8 mouse cellular contexts compared by ENCODE assay signal in the genomic region with DNA sequence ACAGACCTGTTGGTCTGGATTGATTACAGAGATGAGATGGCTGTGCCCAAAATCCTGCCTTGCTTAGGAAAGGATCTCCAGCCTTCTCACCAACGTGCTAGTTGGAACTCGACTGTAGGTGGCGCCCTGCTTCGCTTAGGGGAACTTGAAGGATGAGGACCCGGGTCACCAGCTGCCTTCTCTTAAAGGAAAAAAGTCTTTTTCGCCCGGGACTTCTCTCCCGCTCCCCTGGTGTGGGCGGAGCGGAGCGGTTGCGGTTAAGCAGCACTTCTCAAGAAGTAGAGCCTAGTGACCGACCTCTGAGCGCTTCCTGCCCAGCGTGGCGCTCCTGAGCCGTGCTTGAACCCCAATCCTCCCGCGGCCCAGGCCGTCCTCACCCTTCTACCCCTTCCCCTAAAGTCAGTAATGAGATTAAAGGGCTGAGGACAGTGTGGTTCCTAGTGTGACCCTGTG. TPM values are rescaled to one million over a fixed set of nuclear protein-coding genes. Genes with fewer than 3 reads are reported as not detected.
DNase-seq lines count a peak whose midpoint lies in the region; ATAC-seq and TF ChIP-seq lines count a peak whose summit lies in the region.

No protein-coding gene starts in this region.

- H3K4me3 ChIP-seq in brown adipose tissue, adult 24 weeks (ENCODE audit: insufficient read depth, low read depth, low read length), result peak overlapping the region; percentile 67
- peak overlapping the region; percentile 52 for H3K4me3 ChIP-seq in heart, embryonic 11.5 days (ENCODE audit: low read depth, low read length)
- peak overlapping the region; percentile 58 for H3K4me3 ChIP-seq in kidney, embryonic 16.5 days (ENCODE audit: low read length)
- H3K4me3 ChIP-seq in liver, adult 2 months (ENCODE audit: insufficient read depth, low read depth, low read length), result peak overlapping the region; percentile 58

- peaks cover 15% of the 10 kb centered on the region for H3K4me1 ChIP-seq in brown adipose tissue, adult 24 weeks (ENCODE audit: control insufficient read depth, insufficient read depth, insufficient read length, low read length)
- H3K4me1 ChIP-seq in heart, embryonic 11.5 days (ENCODE audit: control insufficient read depth, insufficient read depth, low read length), result peaks cover 13% of the 10 kb centered on the region
- H3K4me1 ChIP-seq in kidney, embryonic 16.5 days (ENCODE audit: insufficient read depth, low read length), result peaks cover 12% of the 10 kb centered on the region; the same call in 1 of the 2 replicates
- H3K4me1 ChIP-seq in liver, adult 2 months (ENCODE audit: control insufficient read depth, insufficient read depth, low read length), result peaks cover 5% of the 10 kb centered on the region

- no peaks in the 10 kb centered on the region for H3K36me3 ChIP-seq in heart, embryonic 11.5 days (ENCODE audit: control insufficient read depth, insufficient read depth, low read length)
- no peaks in the 10 kb centered on the region for H3K36me3 ChIP-seq in kidney, embryonic 16.5 days (ENCODE audit: insufficient read depth, low read length)
- H3K36me3 ChIP-seq in liver, adult 2 months (ENCODE audit: control insufficient read depth, insufficient read depth, low read length), result no peaks in the 10 kb centered on the region

- H3K27ac ChIP-seq in brown adipose tissue, adult 24 weeks (replicated peaks; ENCODE audit: low read depth, low read length), result peak overlapping the region; percentile 96
- peak overlapping the region; percentile 82; the same call in 1 of the 2 replicates for H3K27ac ChIP-seq in heart, embryonic 11.5 days (ENCODE audit: low read depth, low read length)
- peak overlapping the region; percentile 86 for H3K27ac ChIP-seq in kidney, embryonic 16.5 days (ENCODE audit: low read length)
- H3K27ac ChIP-seq in liver, adult 2 months (replicated peaks; ENCODE audit: insufficient read depth, low read depth, low read length), result peak overlapping the region; percentile 87

- H3K9me3 ChIP-seq in heart, embryonic 11.5 days (replicated peaks; ENCODE audit: control insufficient read depth, low read length), result no peaks in the 10 kb centered on the region
- H3K9me3 ChIP-seq in kidney, embryonic 16.5 days (ENCODE audit: low read length), result no peaks in the 10 kb centered on the region

- WGBS in heart, embryonic 11.5 days (ENCODE audit: insufficient replicate concordance), result 1% methylated on average over 20 of the region's 20 CpGs
- WGBS in kidney, embryonic 16.5 days, result under 1% methylated on average over 20 of the region's 20 CpGs
- under 1% methylated on average over 20 of the region's 20 CpGs for WGBS in liver, adult 2 months

- DNase-seq in CD4-positive, CD25-positive, alpha-beta regulatory T cell, adult 2 months (ENCODE audit: low read depth, low spot score), result peak; percentile 93
- peak; percentile 89 for DNase-seq in liver, adult 2 months (ENCODE audit: extremely low read depth, low read depth, low spot score)
- DNase-seq in spleen, postnatal 4 days (ENCODE audit: low spot score in 2 of 2), result peak; percentile 89 to 95

- H3K27me3 ChIP-seq in heart, embryonic 11.5 days (ENCODE audit: control insufficient read depth, insufficient read depth, low read length), result no peaks in the 10 kb centered on the region
- H3K27me3 ChIP-seq in kidney, embryonic 16.5 days (ENCODE audit: insufficient read depth, low read length), result peaks cover 31% of the 10 kb centered on the region
- no peaks in the 10 kb centered on the region for H3K27me3 ChIP-seq in liver, adult 2 months (ENCODE audit: control insufficient read depth, insufficient read depth, low read length)

- peak overlapping the region; percentile 78 for H3K9ac ChIP-seq in heart, embryonic 11.5 days (ENCODE audit: low read depth, low read length)
- H3K9ac ChIP-seq in kidney, embryonic 16.5 days (replicated peaks; ENCODE audit: low read length), result peak overlapping the region; percentile 76
- peak overlapping the region; percentile 79 for H3K9ac ChIP-seq in liver, adult 2 months (ENCODE audit: low read depth, low read length)

- H3K4me2 ChIP-seq in heart, embryonic 11.5 days, result peak overlapping the region; percentile 78
- H3K4me2 ChIP-seq in kidney, embryonic 16.5 days (replicated peaks; ENCODE audit: low read depth, low read length), result peak overlapping the region; percentile 92

- no peak for TF ChIP-seq POLR2A in liver, adult 2 months (IDR thresholded peaks at IDR 0.05; ENCODE audit: extremely low read depth, insufficient read depth, low read length)

- TF ChIP-seq CTCF in liver, adult 2 months (IDR thresholded peaks at IDR 0.05; ENCODE audit: low read depth, low read length), result peak; percentile 92

- ATAC-seq in erythroid progenitor cell, adult 5-6 weeks (replicated peaks; ENCODE audit: low FRiP score, poor library complexity, severe bottlenecking), result peak; percentile 83
- peak; percentile 67 for ATAC-seq in heart, embryonic 11.5 days (replicated peaks; ENCODE audit: insufficient number of reproducible peaks, low FRiP score, low TSS enrichment)
- peak; percentile 91 for ATAC-seq in kidney, embryonic 16.5 days (ENCODE audit: low FRiP score, low TSS enrichment)
- ATAC-seq in monocyte, adult 5-6 weeks (replicated peaks; ENCODE audit: insufficient number of reproducible peaks, low FRiP score, low TSS enrichment, poor library complexity, severe bottlenecking), result peak; percentile 88

- H3K79me2 ChIP-seq in liver, adult 2 months (ENCODE audit: control insufficient read depth, insufficient read depth, low read length), result no peaks in the 10 kb centered on the region

RNA-seq across cellular contexts. Expression of gene Nfia, which starts 21.5 kb away (rescaled TPM):
- polyA plus RNA-seq in brown adipose tissue, adult 24 weeks (2012; ENCODE audit: insufficient read depth, insufficient read length, missing spikeins), result 43.3 and 74.8 TPM in 2 replicates
- total RNA-seq in erythroid progenitor cell, adult 5-6 weeks (2015; ENCODE audit: low replicate concordance), result 21.8 and 54.4 TPM in 2 replicates
- total RNA-seq in erythroid progenitor cell, adult 5-6 weeks (2017; ENCODE audit: low replicate concordance), result 2.2 and 2.7 TPM in 2 replicates
- 27.5 and 33.7 TPM in 2 replicates for polyA plus RNA-seq in heart, embryonic 11.5 days (2014; fragmentation: Nextera tagmentation; extraction: Ambion mirVana)
- 19.9 and 25.0 TPM in 2 replicates for polyA plus RNA-seq in kidney, embryonic 16.5 days (2015; fragmentation: Nextera tagmentation; extraction: Ambion mirVana)
- total RNA-seq in liver, adult 2 months (2014; rRNA removed), result 12.5 and 20.0 TPM in 2 replicates
- 31.7 and 32.2 TPM in 2 replicates for polyA plus RNA-seq in liver, adult 2 months (2012; rRNA removed)
- 0.67 to 2.1 TPM (median 0.75 TPM) in 3 replicates for total RNA-seq in monocyte, adult 5-6 weeks (2017)

RNA-seq across cellular contexts. Expression of gene E130114P18Rik, which starts 26.8 kb away (rescaled TPM):
- polyA plus RNA-seq in brown adipose tissue, adult 24 weeks (2012; ENCODE audit: insufficient read depth, insufficient read length, missing spikeins), result not detected in 2 replicates
- total RNA-seq in erythroid progenitor cell, adult 5-6 weeks (2015; ENCODE audit: low replicate concordance), result not detected in 2 replicates
- not detected in 2 replicates for total RNA-seq in erythroid progenitor cell, adult 5-6 weeks (2017; ENCODE audit: low replicate concordance)
- 0.72 and 0.73 TPM in 2 replicates for polyA plus RNA-seq in heart, embryonic 11.5 days (2014; fragmentation: Nextera tagmentation; extraction: Ambion mirVana)
- polyA plus RNA-seq in kidney, embryonic 16.5 days (2015; fragmentation: Nextera tagmentation; extraction: Ambion mirVana), result 0.54 and 0.58 TPM in 2 replicates
- total RNA-seq in liver, adult 2 months (2014; rRNA removed), result not detected in 2 replicates
- not detected in 2 replicates for polyA plus RNA-seq in liver, adult 2 months (2012; rRNA removed)
- not detected in 3 replicates for total RNA-seq in monocyte, adult 5-6 weeks (2017)

Comparison
In these comparisons a context has a peak if more than half of its experiments do, and no peak if none do; other contexts are left out.
1. Peak in every context shown above with its lines: DNase-seq, ATAC-seq, H3K4me3 ChIP-seq and H3K27ac ChIP-seq.